Mouse (Mus musculus): Measurements from ENCODE around the gene Ccr10.
"Not testable (repeated sequence)": the region's sequence is repeated elsewhere in the genome, so short reads cannot be mapped to it uniquely, and the experiment has no call there.

Gene Ccr10

GRCm38 (mm10) chr11:101171721-101172433 lies 3.4 kb downstream of the Ccr10 start:
- DNase-seq (ENCODE audit: low spot score): peak; percentile 80

GRCm38 (mm10) chr11:101170811-101171610 lies 4.2 kb downstream of the Ccr10 start, which contains the start of gene Plekhh3:
Plekhh3 (minus strand) TSS chr11:101171351.
- peak; percentile 96 for DNase-seq (ENCODE audit: low spot score)

- peak; percentile 87 for DNase-seq (ENCODE audit: low spot score)
Measured at GRCm38 (mm10) chr11:101170354-101170810, 4.9 kb downstream of the Ccr10 start, which contains the start of gene Cntnap1. Cntnap1 (plus strand) TSS chr11:101170523.

- DNase-seq (ENCODE audit: low spot score): no peak
Measured at GRCm38 (mm10) chr11:101169301-101170107, 5.7 kb downstream of the Ccr10 start.

- DNase-seq (ENCODE audit: low spot score): peak; percentile 62
Measured at GRCm38 (mm10) chr11:101168301-101168980, 6.8 kb downstream of the Ccr10 start.

GRCm38 (mm10) chr11:101167963-101168300 lies 7.3 kb downstream of the Ccr10 start:
- no peak for DNase-seq (ENCODE audit: low spot score)

- DNase-seq (ENCODE audit: low spot score): no peak
Measured at GRCm38 (mm10) chr11:101167211-101167962, 7.9 kb downstream of the Ccr10 start.

GRCm38 (mm10) chr11:101166357-101166756 lies 8.9 kb downstream of the Ccr10 start:
- DNase-seq (ENCODE audit: low spot score): no peak

- DNase-seq (ENCODE audit: low spot score): peak; percentile 59
Measured at GRCm38 (mm10) chr11:101164677-101165580, 10.3 kb downstream of the Ccr10 start.

- no peak for DNase-seq (ENCODE audit: low spot score)
Measured at GRCm38 (mm10) chr11:101164351-101164665, 10.9 kb downstream of the Ccr10 start.

GRCm38 (mm10) chr11:101163476-101164350 lies 11.5 kb downstream of the Ccr10 start:
- no peak for DNase-seq (ENCODE audit: low spot score)

GRCm38 (mm10) chr11:101162772-101163171 lies 12.5 kb downstream of the Ccr10 start:
- peak; percentile 63 for DNase-seq (ENCODE audit: low spot score)

- no peak for DNase-seq (ENCODE audit: low spot score)
Measured at GRCm38 (mm10) chr11:101162301-101162700, 12.9 kb downstream of the Ccr10 start.

- no peak for DNase-seq (ENCODE audit: low spot score)
Measured at GRCm38 (mm10) chr11:101161551-101161950, 13.7 kb downstream of the Ccr10 start.

GRCm38 (mm10) chr11:101160981-101161505 lies 14.2 kb downstream of the Ccr10 start:
- not testable (repeated sequence) for DNase-seq (ENCODE audit: low spot score)

GRCm38 (mm10) chr11:101160151-101160550 lies 15.1 kb downstream of the Ccr10 start:
- DNase-seq (ENCODE audit: low spot score): not testable (repeated sequence)

GRCm38 (mm10) chr11:101155728-101156371 lies 19.4 kb downstream of the Ccr10 start, which contains the start of gene Tubg2:
Tubg2 (plus strand) TSS chr11:101155907.
- DNase-seq (ENCODE audit: low spot score): peak; percentile 50

GRCm38 (mm10) chr11:101155151-101155550 lies 20.1 kb downstream of the Ccr10 start:
- DNase-seq (ENCODE audit: low spot score): no peak

Measured in urinary bladder, postnatal 14 days (tissue).